Mouse (Mus musculus): ENCODE data around the gene Pitpnb. TPM values are rescaled to one million over a fixed set of nuclear protein-coding genes. Genes with fewer than 3 reads are reported as not detected.

Gene Pitpnb
- polyA plus RNA-seq (2014; fragmentation: Nextera tagmentation; extraction: Ambion mirVana), result 131 and 134 TPM in 2 replicates

- Histone ChIP-seq H3K4me3 (ENCODE audit: low read depth, low read length) (peak within 1 kb of the TSS; percentile 86), H3K27ac (ENCODE audit: low read depth, low read length) (peak within 1 kb of the TSS; percentile 50), H3K4me2 (ENCODE audit: low read depth) (peak within 1 kb of the TSS; percentile 78), H3K9me3 (ENCODE audit: control insufficient read depth, low read length) (no peaks in the 10 kb centered on the region), H3K27me3 (ENCODE audit: control insufficient read depth, insufficient read depth, low read length) (no peaks in the 10 kb centered on the region), H3K4me1 (ENCODE audit: control insufficient read depth, insufficient read depth, low read length) (peaks cover 3% of the 10 kb centered on the region; the same call in 1 of the 2 replicates), H3K9ac (ENCODE audit: low read length) (peak within 1 kb of the TSS; percentile 82), H3K36me3 (ENCODE audit: control insufficient read depth, insufficient read depth, low read length) (no peaks in the 10 kb centered on the region)
- peak; percentile 100 for DNase-seq (ENCODE audit: low spot score)
- ATAC-seq (ENCODE audit: insufficient read depth, low FRiP score, low TSS enrichment), result peak; percentile 93
- WGBS, result under 1% methylated on average over 58 of the region's 78 CpGs
Observed at GRCm38 (mm10) chr5:111330417-111331098, at the start of gene Pitpnb. TSS of gene Pitpnb (plus strand) at chr5:111330763.

GRCm38 (mm10) chr5:111284420-111285175 lies 46.0 kb upstream of the Pitpnb start:
- Histone ChIP-seq H3K4me3 (ENCODE audit: low read depth, low read length) (no peak overlapping the region), H3K9me3 (ENCODE audit: control insufficient read depth, low read length) (no peaks in the 10 kb centered on the region), H3K36me3 (ENCODE audit: control insufficient read depth, insufficient read depth, low read length) (peaks cover 5% of the 10 kb centered on the region; the same call in 1 of the 2 replicates), H3K9ac (ENCODE audit: low read length) (no peak overlapping the region), H3K4me2 (ENCODE audit: low read depth) (no peak overlapping the region), H3K4me1 (ENCODE audit: control insufficient read depth, insufficient read depth, low read length) (no peaks in the 10 kb centered on the region), H3K27me3 (ENCODE audit: control insufficient read depth, insufficient read depth, low read length) (no peaks in the 10 kb centered on the region), H3K27ac (ENCODE audit: low read depth, low read length) (no peak overlapping the region)
- WGBS, result 89% methylated on average over 19 of the region's 19 CpGs
- no peak for ATAC-seq (ENCODE audit: insufficient read depth, low FRiP score, low TSS enrichment)
- DNase-seq (ENCODE audit: low spot score), result no peak

GRCm38 (mm10) chr5:111287571-111287970 lies 43.0 kb upstream of the Pitpnb start:
- H3K9me3 ChIP-seq (ENCODE audit: control insufficient read depth, low read length), result no peaks in the 10 kb centered on the region
- H3K9ac ChIP-seq (ENCODE audit: low read length), result no peak overlapping the region
- WGBS, result 82% methylated on average over 4 of the region's 5 CpGs
- DNase-seq (ENCODE audit: low spot score) (no peak), ATAC-seq (ENCODE audit: insufficient read depth, low FRiP score, low TSS enrichment) (no peak)
- H3K4me3 ChIP-seq (ENCODE audit: low read depth, low read length), result no peak overlapping the region
- no peaks in the 10 kb centered on the region for H3K4me1 ChIP-seq (ENCODE audit: control insufficient read depth, insufficient read depth, low read length)
- no peak overlapping the region for H3K27ac ChIP-seq (ENCODE audit: low read depth, low read length)
- peaks cover 5% of the 10 kb centered on the region; the same call in 1 of the 2 replicates for H3K36me3 ChIP-seq (ENCODE audit: control insufficient read depth, insufficient read depth, low read length)
- no peak overlapping the region for H3K4me2 ChIP-seq (ENCODE audit: low read depth)
- H3K27me3 ChIP-seq (ENCODE audit: control insufficient read depth, insufficient read depth, low read length), result no peaks in the 10 kb centered on the region

- Histone ChIP-seq H3K9me3 (ENCODE audit: control insufficient read depth, low read length) (no peaks in the 10 kb centered on the region), H3K4me2 (ENCODE audit: low read depth) (no peak overlapping the region), H3K9ac (ENCODE audit: low read length) (no peak overlapping the region), H3K27ac (ENCODE audit: low read depth, low read length) (no peak overlapping the region), H3K27me3 (ENCODE audit: control insufficient read depth, insufficient read depth, low read length) (no peaks in the 10 kb centered on the region), H3K4me3 (ENCODE audit: low read depth, low read length) (no peak overlapping the region), H3K4me1 (ENCODE audit: control insufficient read depth, insufficient read depth, low read length) (no peaks in the 10 kb centered on the region), H3K36me3 (ENCODE audit: control insufficient read depth, insufficient read depth, low read length) (peaks cover 5% of the 10 kb centered on the region; the same call in 1 of the 2 replicates)
- WGBS, result 97% methylated on average over 11 of the region's 11 CpGs
- DNase-seq (ENCODE audit: low spot score), result no peak
- no peak for ATAC-seq (ENCODE audit: insufficient read depth, low FRiP score, low TSS enrichment)
Observed at GRCm38 (mm10) chr5:111288486-111288885, 42.1 kb upstream of the Pitpnb start.

GRCm38 (mm10) chr5:111290071-111290470 lies 40.5 kb upstream of the Pitpnb start:
- no peak for ATAC-seq (ENCODE audit: insufficient read depth, low FRiP score, low TSS enrichment)
- WGBS, result 82% methylated on average over 11 of the region's 11 CpGs
- no peak overlapping the region for H3K4me3 ChIP-seq (ENCODE audit: low read depth, low read length)
- DNase-seq (ENCODE audit: low spot score), result no peak
- H3K9me3 ChIP-seq (ENCODE audit: control insufficient read depth, low read length), result no peaks in the 10 kb centered on the region
- no peak overlapping the region for H3K9ac ChIP-seq (ENCODE audit: low read length)
- no peak overlapping the region for H3K4me2 ChIP-seq (ENCODE audit: low read depth)
- H3K36me3 ChIP-seq (ENCODE audit: control insufficient read depth, insufficient read depth, low read length), result peaks cover 5% of the 10 kb centered on the region; the same call in 1 of the 2 replicates
- no peaks in the 10 kb centered on the region for H3K27me3 ChIP-seq (ENCODE audit: control insufficient read depth, insufficient read depth, low read length)
- H3K4me1 ChIP-seq (ENCODE audit: control insufficient read depth, insufficient read depth, low read length), result no peaks in the 10 kb centered on the region
- H3K27ac ChIP-seq (ENCODE audit: low read depth, low read length), result no peak overlapping the region

GRCm38 (mm10) chr5:111291639-111292038 lies 38.9 kb upstream of the Pitpnb start:
- Histone ChIP-seq H3K27me3 (ENCODE audit: control insufficient read depth, insufficient read depth, low read length) (no peaks in the 10 kb centered on the region), H3K4me1 (ENCODE audit: control insufficient read depth, insufficient read depth, low read length) (no peaks in the 10 kb centered on the region), H3K36me3 (ENCODE audit: control insufficient read depth, insufficient read depth, low read length) (no peaks in the 10 kb centered on the region), H3K27ac (ENCODE audit: low read depth, low read length) (no peak overlapping the region), H3K9me3 (ENCODE audit: control insufficient read depth, low read length) (no peaks in the 10 kb centered on the region), H3K4me3 (ENCODE audit: low read depth, low read length) (no peak overlapping the region), H3K9ac (ENCODE audit: low read length) (no peak overlapping the region), H3K4me2 (ENCODE audit: low read depth) (no peak overlapping the region)
- ATAC-seq (ENCODE audit: insufficient read depth, low FRiP score, low TSS enrichment), result no peak
- peak; percentile 33 for DNase-seq (ENCODE audit: low spot score)
- WGBS, result 70% methylated on average over 10 of the region's 10 CpGs

GRCm38 (mm10) chr5:111297801-111298200 lies 32.8 kb upstream of the Pitpnb start:
- no peak overlapping the region for H3K4me2 ChIP-seq (ENCODE audit: low read depth)
- no peak for DNase-seq (ENCODE audit: low spot score)

GRCm38 (mm10) chr5:111298706-111299105 lies 31.9 kb upstream of the Pitpnb start:
- Histone ChIP-seq H3K36me3 (ENCODE audit: control insufficient read depth, insufficient read depth, low read length) (no peaks in the 10 kb centered on the region), H3K9ac (ENCODE audit: low read length) (no peak overlapping the region), H3K4me1 (ENCODE audit: control insufficient read depth, insufficient read depth, low read length) (no peaks in the 10 kb centered on the region; the same call in 1 of the 2 replicates), H3K27ac (ENCODE audit: low read depth, low read length) (no peak overlapping the region), H3K4me3 (ENCODE audit: low read depth, low read length) (no peak overlapping the region), H3K4me2 (ENCODE audit: low read depth) (no peak overlapping the region), H3K27me3 (ENCODE audit: control insufficient read depth, insufficient read depth, low read length) (no peaks in the 10 kb centered on the region), H3K9me3 (ENCODE audit: control insufficient read depth, low read length) (no peaks in the 10 kb centered on the region)
- DNase-seq (ENCODE audit: low spot score) (no peak), ATAC-seq (ENCODE audit: insufficient read depth, low FRiP score, low TSS enrichment) (no peak)
- 54% methylated on average over 7 of the region's 7 CpGs for WGBS

More at GRCm38 (mm10) chr5:111297801-111298200, 32.8 kb upstream of the Pitpnb start:
- Histone ChIP-seq H3K9ac (ENCODE audit: low read length) (no peak overlapping the region), H3K36me3 (ENCODE audit: control insufficient read depth, insufficient read depth, low read length) (no peaks in the 10 kb centered on the region), H3K27ac (ENCODE audit: low read depth, low read length) (no peak overlapping the region), H3K4me3 (ENCODE audit: low read depth, low read length) (no peak overlapping the region), H3K27me3 (ENCODE audit: control insufficient read depth, insufficient read depth, low read length) (no peaks in the 10 kb centered on the region), H3K4me1 (ENCODE audit: control insufficient read depth, insufficient read depth, low read length) (no peaks in the 10 kb centered on the region; the same call in 1 of the 2 replicates), H3K9me3 (ENCODE audit: control insufficient read depth, low read length) (no peaks in the 10 kb centered on the region)
- WGBS, result 74% methylated on average over 5 of the region's 5 CpGs
- no peak for ATAC-seq (ENCODE audit: insufficient read depth, low FRiP score, low TSS enrichment)
